Mouse (Mus musculus) CH12.LX (cell line): ENCODE measurements around the gene Pcolce2.

Experiments
- CTCF ChIP-seq, 2 experiments: IDR thresholded peaks in 1 of 2; conservative IDR thresholded peaks in 1 of 2; 2 replicates each; pipeline ENCODE4 v1.5.1; 2011 to 2012; ENCODE audit warnings: low read depth in 2 of 2, low read length in 2 of 2, improper control_type of control experiment in 1 of 2, inconsistent platforms in 1 of 2, mild to moderate bottlenecking in 1 of 2, moderate library complexity in 1 of 2
- ELF1 ChIP-seq: IDR thresholded peaks from 2 replicates; pipeline ENCODE4 v1.6.1; 2014; ENCODE audit warnings: low read depth, mild to moderate bottlenecking, inconsistent platforms, low read length, improper control_type of control experiment
- EP300 ChIP-seq: IDR thresholded peaks from 2 replicates; pipeline ENCODE4 v1.6.1; 2011; ENCODE audit warnings: low read length, improper control_type of control experiment
- MAZ ChIP-seq: IDR thresholded peaks from 2 replicates; pipeline ENCODE4 v1.6.1; 2012; ENCODE audit warnings: low read depth, mild to moderate bottlenecking, inconsistent platforms, low read length, improper control_type of control experiment, moderate library complexity
- NELFE ChIP-seq: IDR thresholded peaks from 2 replicates; pipeline ENCODE4 v1.6.1; 2011; ENCODE audit warnings: low read depth, low read length, improper control_type of control experiment
- POLR2A ChIP-seq: IDR thresholded peaks from 2 replicates; pipeline ENCODE4 v1.6.1; 2011; ENCODE audit warnings: low read depth, mild to moderate bottlenecking, improper control_type of control experiment, low read length
- POLR2AphosphoS2 ChIP-seq: IDR thresholded peaks from 2 replicates; pipeline ENCODE4 v1.6.1; 2011; ENCODE audit warnings: low read depth, low read length, improper control_type of control experiment
- RAD21 ChIP-seq: IDR thresholded peaks from 2 replicates; pipeline ENCODE4 v1.6.1; 2011; ENCODE audit warnings: low read depth, mild to moderate bottlenecking, low read length, improper control_type of control experiment, moderate library complexity
- RCOR1 ChIP-seq: conservative IDR thresholded peaks from 2 replicates; pipeline ENCODE4 v1.6.1; 2012; ENCODE audit warnings: low read depth, mild to moderate bottlenecking, inconsistent platforms, low read length, improper control_type of control experiment
- ZC3H11A ChIP-seq: IDR thresholded peaks from 2 replicates; pipeline ENCODE4 v1.6.1; 2012; ENCODE audit warnings: low read depth, mild to moderate bottlenecking, inconsistent platforms, low read length, improper control_type of control experiment

- TF ChIP-seq EP300 (no peak), CTCF (conservative IDR thresholded peaks at IDR 0.05 in 1 of 2, IDR thresholded peaks at IDR 0.05 in 1 of 2; ENCODE audit: low read depth in 2 of 2, low read length in 2 of 2) (no peak), NELFE (no peak), RAD21 (no peak), POLR2A (no peak), ELF1 (no peak), MAZ (no peak), POLR2AphosphoS2 (no peak), RCOR1 (no peak), ZC3H11A (no peak)
Measured at GRCm38 (mm10) chr9:95692823-95693222, 55.4 kb downstream of the Pcolce2 start.
